Mouse (Mus musculus): ENCODE data around the gene Ppp6r3. TPM values are rescaled to one million over a fixed set of nuclear protein-coding genes. Genes with fewer than 3 reads are reported as not detected.
A peak's percentile ranks its signal among the peaks of the same experiment; 100 is the strongest.

The Ppp6r3 gene
- polyA plus RNA-seq, 1 experiment from 2014 or later, result 68.7 TPM

- no peak overlapping the region for H3K27ac ChIP-seq (ENCODE audit: low read length)
- 51% methylated on average over 5 of the region's 5 CpGs for WGBS
- ATAC-seq (ENCODE audit: insufficient number of reproducible peaks, insufficient read depth, low FRiP score, low read depth), result no peak
- no peaks in the 10 kb centered on the region for H3K9me3 ChIP-seq (ENCODE audit: control insufficient read depth, low read depth, low read length)
- 0 out of 2 replicates have a peak, but pooled peaks cover 2% of the 10 kb centered on the region for H3K4me1 ChIP-seq (ENCODE audit: control insufficient read depth, insufficient read depth, low read length)
- no peak overlapping the region for H3K9ac ChIP-seq (replicated peaks; ENCODE audit: low read depth, low read length)
- 0 out of 2 replicates have a peak, but pooled peaks cover 4% of the 10 kb centered on the region for H3K27me3 ChIP-seq (ENCODE audit: control insufficient read depth, insufficient read depth, low read length)
- no peak overlapping the region for H3K4me2 ChIP-seq (replicated peaks; ENCODE audit: low read depth, low read length)
- H3K36me3 ChIP-seq (ENCODE audit: control insufficient read depth, insufficient read depth, low read length), result no peaks in the 10 kb centered on the region
- no peak overlapping the region for H3K4me3 ChIP-seq (ENCODE audit: low read depth, low read length)
These were observed 156.3 kb downstream of the Ppp6r3 start for GRCm38 (mm10) chr19:3419251-3419650.

- H3K9me3 ChIP-seq (ENCODE audit: control insufficient read depth, low read depth, low read length), result no peaks in the 10 kb centered on the region
- H3K4me3 ChIP-seq (ENCODE audit: low read depth, low read length), result peak within 1 kb of the TSS; percentile 19
- H3K27me3 ChIP-seq (ENCODE audit: control insufficient read depth, insufficient read depth, low read length), result peaks cover 8% of the 10 kb centered on the region; the same call in 1 of the 2 replicates
- WGBS, result 2% methylated on average over 37 of the region's 37 CpGs
- 0 out of 2 replicates have a peak, but pooled peaks cover 2% of the 10 kb centered on the region for H3K4me1 ChIP-seq (ENCODE audit: control insufficient read depth, insufficient read depth, low read length)
- 0 out of 2 replicates have a peak, but pooled peaks have one; percentile 24 for ATAC-seq (ENCODE audit: insufficient number of reproducible peaks, insufficient read depth, low FRiP score, low read depth)
- H3K9ac ChIP-seq (replicated peaks; ENCODE audit: low read depth, low read length), result no peak within 1 kb of the TSS; the same call in 1 of the 2 replicates
- H3K4me2 ChIP-seq (replicated peaks; ENCODE audit: low read depth, low read length), result peak within 1 kb of the TSS; percentile 49
- H3K36me3 ChIP-seq (ENCODE audit: control insufficient read depth, insufficient read depth, low read length), result no peaks in the 10 kb centered on the region
- H3K27ac ChIP-seq (ENCODE audit: low read length), result no peak within 1 kb of the TSS
These were observed 161.2 kb downstream of the Ppp6r3 start, which contains the start of gene Gal for GRCm38 (mm10) chr19:3414268-3414733. Gal (minus strand) TSS chr19:3414544.

GRCm38 (mm10) chr19:3405531-3406281, 169.8 kb downstream of the Ppp6r3 start:
- H3K36me3 ChIP-seq (ENCODE audit: control insufficient read depth, insufficient read depth, low read length), result no peaks in the 10 kb centered on the region
- no peak for ATAC-seq (ENCODE audit: insufficient number of reproducible peaks, insufficient read depth, low FRiP score, low read depth)
- H3K27me3 ChIP-seq (ENCODE audit: control insufficient read depth, insufficient read depth, low read length), result no peaks in the 10 kb centered on the region
- no peak overlapping the region for H3K27ac ChIP-seq (ENCODE audit: low read length)
- WGBS, result 52% methylated on average over 1 of the region's 1 CpGs
- H3K4me1 ChIP-seq (ENCODE audit: control insufficient read depth, insufficient read depth, low read length), result no peaks in the 10 kb centered on the region
- H3K9me3 ChIP-seq (ENCODE audit: control insufficient read depth, low read depth, low read length), result no peaks in the 10 kb centered on the region
- H3K4me2 ChIP-seq (replicated peaks; ENCODE audit: low read depth, low read length), result no peak overlapping the region
- no peak overlapping the region for H3K9ac ChIP-seq (replicated peaks; ENCODE audit: low read depth, low read length)
- no peak overlapping the region for H3K4me3 ChIP-seq (ENCODE audit: low read depth, low read length)

Other genes starting within 250 kb of the Ppp6r3 start
- gene Tesmin, start 186.9 kb downstream of the Ppp6r3 start, polyA plus RNA-seq (2014; fragmentation: Nextera tagmentation; extraction: Ambion mirVana), result 0.10 and 0.24 TPM in 2 replicates
- 12.2 and 13.2 TPM in 2 replicates for gene Gal, start 161.2 kb downstream of the Ppp6r3 start, polyA plus RNA-seq (2014; fragmentation: Nextera tagmentation; extraction: Ambion mirVana)
- 10.3 and 11.3 TPM in 2 replicates for gene Lrp5, start 110.8 kb upstream of the Ppp6r3 start, polyA plus RNA-seq (2014; fragmentation: Nextera tagmentation; extraction: Ambion mirVana)
- 37.4 and 44.3 TPM in 2 replicates for gene 1810055G02Rik, start 132.5 kb upstream of the Ppp6r3 start, polyA plus RNA-seq (2014; fragmentation: Nextera tagmentation; extraction: Ambion mirVana)
- gene Kmt5b, start 191.7 kb upstream of the Ppp6r3 start, polyA plus RNA-seq (2014; fragmentation: Nextera tagmentation; extraction: Ambion mirVana), result 40.3 and 41.5 TPM in 2 replicates